Mouse (Mus musculus): ENCODE measurements around the gene Vinac1. TPM values are rescaled to one million over a fixed set of nuclear protein-coding genes. Genes with fewer than 3 reads are reported as not detected.
"Not testable (repeated sequence)": the region's sequence is repeated elsewhere in the genome, so short reads cannot be mapped to it uniquely, and the experiment has no call there.

The Vinac1 gene
- total RNA-seq, 2 experiments from 2014 or later, result 0.14 to 0.21 TPM

DNA sequence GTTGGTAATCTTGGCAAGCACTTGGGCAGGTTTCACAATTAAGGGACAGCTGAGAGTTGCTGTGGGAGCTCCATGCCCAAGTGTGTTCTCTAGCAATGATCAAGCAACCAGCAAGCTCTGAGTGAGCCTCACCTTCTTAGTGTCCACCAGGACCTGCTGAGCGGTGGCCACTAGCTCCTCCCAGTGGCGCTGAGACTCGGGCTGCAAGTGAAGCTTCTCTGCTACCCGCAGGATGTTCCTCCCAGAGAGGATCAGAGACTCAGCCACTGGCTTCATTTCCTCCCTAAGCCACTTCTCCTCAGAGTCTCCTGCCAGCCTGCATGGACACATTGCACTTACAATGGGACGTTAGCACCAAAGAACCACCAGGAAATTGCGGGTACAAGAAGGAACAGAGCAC is 7.4 kb downstream of the Vinac1 start:
- no peak for DNase-seq (ENCODE audit: low spot score in 2 of 2)

DNA sequence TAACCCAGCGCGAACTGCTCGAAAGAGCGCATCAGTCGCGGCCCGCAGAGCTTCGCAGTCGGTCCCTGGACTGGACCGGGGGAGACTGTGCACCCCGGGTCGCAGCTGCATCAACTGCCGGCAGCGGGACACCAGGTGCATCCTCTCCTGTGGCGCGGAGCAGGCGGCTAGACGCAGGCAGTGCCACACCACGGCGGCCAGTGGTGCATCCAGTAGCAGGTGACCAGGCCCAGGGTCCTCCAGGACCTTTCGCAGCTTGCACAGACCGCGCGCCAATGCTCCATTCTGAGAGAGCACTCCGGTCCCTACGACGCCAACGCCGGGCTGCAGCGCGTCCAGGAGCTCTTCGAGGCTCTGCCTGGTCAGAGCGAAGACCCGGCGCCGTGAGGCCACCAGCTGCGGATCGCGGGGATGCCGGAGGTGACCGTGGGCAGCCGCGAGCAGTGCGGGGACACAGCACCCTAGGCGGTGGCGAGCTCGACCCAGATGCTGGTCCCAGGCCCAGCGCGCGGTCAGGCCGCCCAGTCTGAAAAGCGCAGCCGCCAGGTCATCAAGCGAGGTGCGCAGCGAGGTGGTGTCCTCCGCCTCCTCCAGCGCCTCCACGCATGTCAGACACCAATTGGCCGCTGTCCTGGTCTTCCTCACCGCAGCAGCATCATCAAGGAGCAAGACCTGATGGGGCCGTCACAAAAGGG is 8.9 kb downstream of the Vinac1 start:
- peak; percentile 11 to 19 for DNase-seq (ENCODE audit: low spot score in 2 of 2)

DNA sequence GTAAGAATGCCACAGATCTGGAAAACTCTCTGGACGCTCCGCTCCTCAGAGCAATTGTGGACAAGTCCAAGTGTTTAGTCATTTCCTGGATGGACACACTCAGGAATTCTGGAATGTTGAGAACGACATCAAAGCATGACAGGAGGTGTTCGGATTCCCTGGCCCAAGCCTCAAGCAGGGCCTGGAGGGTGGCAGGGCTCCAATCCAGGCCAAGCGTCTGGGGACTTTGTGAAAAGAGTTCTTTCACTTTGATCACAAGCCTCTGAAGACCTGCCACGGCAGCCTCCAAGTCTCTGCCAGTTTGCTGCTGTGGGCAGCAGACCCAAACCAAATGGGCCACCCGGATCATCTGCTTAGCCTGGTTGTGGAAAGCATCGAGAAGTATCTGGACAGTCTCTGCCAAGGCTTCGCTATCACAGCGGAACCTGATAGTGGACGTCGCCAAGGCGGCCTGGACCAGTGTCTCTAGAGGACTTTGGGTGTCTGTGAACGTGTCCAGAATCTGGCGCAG is 9.5 kb downstream of the Vinac1 start:
- DNase-seq (ENCODE audit: low spot score in 2 of 2), result no peak

DNA sequence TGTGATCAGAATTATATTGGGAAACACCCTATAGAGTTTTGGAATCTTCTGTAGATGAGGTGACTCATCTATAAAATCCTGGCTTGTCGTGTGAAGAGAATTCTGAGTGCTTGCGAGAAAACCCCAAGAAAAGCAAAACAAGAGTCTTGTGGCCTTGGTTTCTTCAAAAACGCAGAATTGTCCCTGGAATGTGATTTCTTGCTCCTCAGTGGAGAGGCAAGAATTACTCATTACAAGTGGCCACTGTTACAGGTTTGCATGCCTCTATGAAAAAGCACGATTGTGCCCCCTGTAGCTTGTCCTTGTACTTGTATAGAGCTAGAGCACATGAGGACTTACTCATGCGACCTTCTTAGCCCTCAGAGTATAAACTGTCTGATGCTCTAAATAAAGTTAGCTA is 12.6 kb downstream of the Vinac1 start:
- no peak for DNase-seq (ENCODE audit: low spot score in 2 of 2)

DNA sequence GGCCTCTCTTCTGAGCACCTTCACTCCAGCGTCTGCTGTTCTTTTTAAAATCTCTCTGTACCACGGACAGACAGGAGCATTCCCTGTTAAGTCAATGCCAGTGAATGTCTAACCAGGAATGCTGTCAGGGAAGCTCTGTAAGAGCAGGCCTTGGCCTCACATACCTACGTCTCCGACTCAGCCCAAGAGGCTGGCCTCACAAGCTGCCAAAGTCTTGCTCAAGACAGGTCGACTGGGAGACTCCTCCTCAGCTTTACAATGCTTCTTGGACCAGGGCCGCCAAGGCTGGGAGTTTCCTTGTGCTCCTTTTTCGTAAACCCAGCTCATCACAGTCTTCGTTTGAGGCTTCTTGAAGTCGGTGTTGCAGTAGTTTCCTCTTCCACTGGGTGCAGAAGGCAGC is 23.2 kb downstream of the Vinac1 start:
- DNase-seq (ENCODE audit: low spot score in 2 of 2), result no peak

DNA sequence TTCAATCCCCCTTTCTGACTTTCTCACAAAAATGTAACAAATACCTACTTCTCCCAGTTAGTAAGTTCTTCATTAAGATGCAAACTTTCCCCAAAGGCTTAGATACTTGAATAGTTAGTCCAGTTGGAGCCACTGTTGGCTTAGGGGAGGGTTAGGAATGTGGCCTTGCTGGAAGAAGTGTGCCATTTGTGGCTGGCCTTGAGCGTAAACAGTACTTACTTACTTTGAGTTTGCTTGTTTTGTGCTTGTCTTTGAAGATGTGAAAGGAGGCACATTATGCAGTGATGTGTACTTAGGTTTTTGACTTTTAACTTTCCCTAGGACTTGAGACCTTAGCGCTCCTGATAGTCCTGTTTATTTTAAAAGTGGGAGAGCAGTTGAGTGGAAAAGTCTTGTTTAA is 27.9 kb downstream of the Vinac1 start:
- no peak for DNase-seq (ENCODE audit: low spot score in 2 of 2)

DNA sequence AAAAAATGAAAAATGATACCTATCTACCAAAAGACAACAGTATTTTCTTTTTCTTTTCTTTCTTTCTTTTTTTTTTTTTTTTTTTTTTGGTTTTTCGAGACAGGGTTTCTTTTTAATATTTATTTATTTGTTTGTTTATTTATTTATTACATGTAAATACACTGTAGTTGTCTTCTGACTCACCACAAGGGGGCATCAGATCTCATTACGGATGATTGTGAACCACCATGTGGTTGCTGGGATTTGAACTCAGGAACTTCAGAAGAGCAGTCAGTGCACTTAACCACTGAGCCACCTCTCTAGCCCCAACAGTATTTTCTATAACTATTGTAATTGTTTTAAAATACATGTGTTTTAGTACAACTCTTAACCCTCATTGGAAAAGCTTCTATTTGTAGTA is 39.1 kb downstream of the Vinac1 start:
- DNase-seq (ENCODE audit: low spot score in 2 of 2), result not testable (repeated sequence)

DNA sequence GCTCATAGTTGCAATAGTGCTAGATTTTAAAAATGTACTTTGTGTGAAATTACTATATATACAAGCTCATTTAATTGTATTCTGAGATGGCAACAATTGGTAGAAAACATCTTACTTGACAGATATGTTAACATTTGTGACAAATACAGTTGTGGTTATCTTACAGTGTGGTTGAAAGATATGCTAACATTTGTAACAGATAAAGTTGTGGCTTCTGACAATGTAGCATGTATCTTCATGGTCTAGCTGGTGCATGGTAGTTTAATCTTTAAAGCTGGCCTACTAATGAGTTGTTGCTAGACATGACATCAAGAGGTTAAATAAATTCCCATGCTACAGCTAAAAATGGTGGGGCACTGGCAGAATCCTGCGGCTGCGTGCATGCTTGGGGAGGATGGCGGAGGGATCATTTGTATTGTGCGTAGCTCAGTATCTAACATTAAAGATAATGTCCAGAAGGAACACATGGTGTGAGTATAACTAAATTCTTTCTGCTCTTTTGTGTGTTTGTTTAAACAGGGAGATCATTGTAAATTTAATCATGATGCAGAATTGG is 41.7 kb downstream of the Vinac1 start:
- no peak for DNase-seq (ENCODE audit: low spot score in 2 of 2)

DNA sequence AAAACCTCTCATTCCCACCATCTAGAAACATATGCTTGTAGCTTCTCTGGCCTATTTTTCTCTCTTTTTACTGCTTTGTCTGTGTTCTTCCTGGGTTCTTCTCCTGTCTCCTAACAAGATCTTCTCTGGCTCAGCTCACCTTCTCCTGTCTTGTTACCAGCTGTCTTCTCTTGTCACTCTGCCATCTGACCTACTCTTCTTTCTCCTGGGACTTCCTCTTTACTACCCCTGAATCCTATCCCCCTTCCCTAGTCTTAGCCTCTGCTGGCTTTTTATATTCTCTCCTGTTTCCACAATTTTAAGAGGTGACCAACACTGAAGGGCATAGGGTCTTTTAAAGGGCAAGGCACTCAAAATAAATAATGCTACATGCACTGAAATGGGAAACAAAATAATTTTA is 43.1 kb downstream of the Vinac1 start:
- no peak for DNase-seq (ENCODE audit: low spot score in 2 of 2)

DNA sequence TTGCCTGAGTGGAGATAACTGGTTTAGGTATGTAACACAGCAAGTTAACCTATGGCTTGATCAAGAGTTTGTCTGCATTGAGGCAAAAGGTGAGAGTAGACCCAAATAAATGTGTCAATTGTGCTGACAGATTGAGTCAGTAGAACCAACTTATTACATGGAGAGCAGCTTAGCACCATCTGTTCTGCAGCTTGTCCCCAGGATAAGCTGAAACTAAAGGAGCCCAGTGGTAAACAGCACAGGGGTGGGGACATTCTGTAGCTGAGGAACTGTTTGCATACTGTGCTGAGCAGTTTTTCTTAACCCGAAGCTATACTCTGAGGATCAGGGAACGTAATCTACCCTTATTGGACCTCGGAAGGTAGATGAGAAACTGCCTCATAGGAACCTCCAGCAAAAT is 63.2 kb downstream of the Vinac1 start:
- peak in 1 of 2 experiments; percentile 10 for DNase-seq (ENCODE audit: low spot score in 2 of 2)

DNA sequence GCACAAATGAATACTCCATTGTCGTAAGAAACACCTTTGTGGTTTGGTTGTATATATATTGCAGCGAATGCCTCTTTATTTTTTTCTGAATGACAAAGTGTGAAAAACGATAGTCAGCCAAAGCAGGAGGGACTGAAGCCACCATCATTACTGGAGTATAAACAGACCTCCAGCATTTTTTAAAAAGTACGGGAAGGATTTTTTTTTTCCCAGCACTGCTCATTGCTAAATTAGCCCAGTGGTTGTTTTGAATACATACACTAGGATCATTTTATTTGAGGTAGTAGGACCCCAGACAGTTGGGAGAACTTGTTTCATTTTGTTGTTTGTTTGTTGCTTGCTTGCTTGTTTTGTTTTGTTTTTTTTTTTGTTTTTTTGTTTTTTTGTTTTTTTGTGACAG is 72.4 kb downstream of the Vinac1 start:
- DNase-seq (ENCODE audit: low spot score in 2 of 2), result no peak

Other genes with a start within 250 kb of the Vinac1 start
- 10 to 100 TPM; 32.1 to 33.9 TPM for gene Tmem87b, start 230.1 kb downstream of the Vinac1 start, total RNA-seq (2021)
- gene Fbln7, start 185.2 kb downstream of the Vinac1 start, total RNA-seq (2021), result 1 to 10 TPM; 2.7 to 3.1 TPM
- 1 to 10 TPM; 6.8 to 8.4 TPM for gene Zc3h8, start 104.1 kb downstream of the Vinac1 start, total RNA-seq (2021)
- 10 to 100 TPM; 12.4 to 16.4 TPM for gene Zc3h6, start 80.8 kb downstream of the Vinac1 start, total RNA-seq (2021)
- gene Gm10762, start 80.4 kb downstream of the Vinac1 start, total RNA-seq (2021), result 1 to 10 TPM; 3.4 TPM
- gene Ttl, start 17.8 kb upstream of the Vinac1 start, total RNA-seq (2021), result 10 to 100 TPM; 63.4 to 67.0 TPM
- gene Polr1b, start 52.8 kb upstream of the Vinac1 start, total RNA-seq (2021), result 10 to 100 TPM; 20.5 to 22.6 TPM
- 10 to 100 TPM; 10.7 to 11.0 TPM for gene Chchd5, start 81.5 kb upstream of the Vinac1 start, total RNA-seq (2021)
- gene Slc20a1, start 150.6 kb upstream of the Vinac1 start, total RNA-seq (2021), result 100 to 1,000 TPM; 174 to 176 TPM
- under 1 TPM; 0.30 to 0.37 TPM for gene Ckap2l, start 249.0 kb upstream of the Vinac1 start, total RNA-seq (2021)